Mouse (Mus musculus): Measurements from ENCODE around the gene Adal. TPM values are rescaled to one million over a fixed set of nuclear protein-coding genes. Genes with fewer than 3 reads are reported as not detected.

Gene Adal
- total RNA-seq, 2 experiments from 2014 or later: 17.9 to 22.8 TPM

DNA sequence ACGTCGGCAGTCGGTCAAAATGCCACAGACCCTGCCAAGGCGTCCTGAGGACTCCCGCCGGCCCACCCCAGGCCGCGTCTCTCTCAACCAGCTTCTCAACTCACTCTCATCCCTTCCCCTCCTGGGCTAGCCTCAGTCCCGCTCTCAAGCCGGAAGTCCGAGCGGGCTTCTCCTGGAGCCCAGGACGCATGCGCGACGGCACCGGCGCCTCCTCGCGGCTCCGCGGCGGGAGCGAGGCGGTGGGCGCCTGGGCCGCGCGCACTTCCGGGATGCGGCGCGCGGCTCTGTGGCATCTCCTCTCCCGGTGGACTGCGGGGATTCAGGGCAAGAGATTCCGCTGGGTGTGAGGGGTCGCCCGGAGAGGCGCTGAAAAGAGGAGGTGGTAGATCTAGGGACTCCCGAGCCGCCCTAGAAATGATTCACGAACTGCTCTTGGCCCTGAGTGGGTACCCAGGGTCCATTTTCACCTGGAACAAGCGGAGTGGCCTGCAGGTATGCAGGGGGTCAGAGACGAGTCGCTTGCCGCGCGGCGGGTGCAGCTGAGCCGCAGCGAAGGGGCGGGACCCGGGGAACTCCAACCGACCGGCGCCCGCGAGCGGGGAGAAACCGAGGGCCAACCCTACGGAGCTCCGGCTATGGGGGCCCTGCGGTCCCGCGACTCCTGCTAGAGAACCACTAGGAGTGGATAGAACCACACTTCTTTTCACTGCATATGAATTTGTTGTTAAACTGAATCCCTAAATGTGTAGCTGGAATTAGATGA is 30.9 kb downstream of the Adal start, which contains the start of gene Zscan29:
Zscan29 (minus strand) TSS at position 146 of the 763 bp plus-strand sequence.
- DNase-seq (ENCODE audit: low spot score in 2 of 2): peak; percentile 80 to 91

DNA sequence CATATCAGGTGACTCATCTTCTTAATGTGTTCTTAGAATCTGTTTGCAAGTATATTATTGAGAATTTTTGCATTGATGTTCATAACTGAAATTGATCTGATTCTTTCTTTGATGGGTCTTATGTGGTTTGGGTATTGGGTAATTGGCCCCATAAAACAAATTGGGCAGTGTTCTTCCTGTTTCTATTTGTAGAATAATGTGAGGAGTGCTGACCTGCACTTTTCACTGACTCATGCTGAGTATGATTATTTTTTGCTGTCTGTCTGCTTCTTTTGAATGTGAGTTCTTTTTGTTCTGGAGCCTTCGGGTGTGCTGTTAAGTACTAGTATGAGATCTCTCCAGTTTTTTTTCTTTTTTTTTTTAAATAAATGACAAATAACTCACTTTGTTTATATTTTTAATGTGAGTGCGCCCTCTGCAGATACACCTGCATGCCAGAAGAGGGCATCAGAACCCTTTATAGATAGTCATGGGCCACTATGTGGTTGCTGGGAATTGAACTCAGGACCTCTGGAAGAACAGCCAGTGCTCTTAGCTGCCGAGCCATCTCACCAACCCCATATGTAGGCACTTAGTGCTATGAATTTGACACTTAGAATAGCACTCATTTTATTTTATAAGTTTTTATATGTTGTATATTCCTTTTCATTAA is 38.7 kb downstream of the Adal start:
- DNase-seq (ENCODE audit: low spot score in 2 of 2): no peak

DNA sequence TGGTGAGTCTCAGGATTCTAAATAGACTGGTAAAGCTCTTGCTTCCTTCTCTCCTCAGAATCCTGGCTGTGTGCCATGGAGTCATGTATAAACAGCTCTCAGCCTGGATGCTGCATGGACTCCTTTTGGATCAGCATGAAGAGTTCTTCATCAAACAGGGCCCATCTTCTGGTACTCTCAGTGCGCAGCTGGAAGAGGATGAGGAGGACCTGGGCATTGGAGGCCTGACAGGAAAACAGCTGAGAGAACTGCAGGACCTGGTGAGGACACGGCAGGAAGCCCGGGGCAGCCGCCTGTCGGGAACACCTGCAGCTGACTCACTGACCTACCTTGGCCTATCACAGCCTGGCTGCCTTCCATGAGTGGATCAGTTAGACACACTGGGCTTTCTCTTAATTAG is 43.2 kb downstream of the Adal start:
- no peak for DNase-seq (ENCODE audit: low spot score in 2 of 2)

DNA sequence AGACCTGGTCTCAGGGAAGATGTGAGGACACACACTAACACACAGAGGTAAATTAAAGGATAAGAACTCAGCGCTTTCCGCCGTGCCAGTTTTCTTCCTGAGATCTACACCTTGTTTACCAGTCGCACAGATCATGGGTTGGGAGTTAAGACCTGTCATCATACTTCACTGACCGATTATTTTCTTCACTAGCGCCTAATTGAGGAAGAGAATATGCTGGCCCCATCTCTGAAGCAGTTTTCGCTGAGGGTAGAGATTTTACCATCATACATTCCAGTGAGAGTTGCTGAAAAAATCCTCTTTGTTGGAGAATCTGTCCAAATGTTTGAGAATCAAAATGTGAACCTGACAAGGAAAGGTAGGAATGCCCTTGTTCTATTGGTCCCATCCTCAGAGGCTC is 43.9 kb downstream of the Adal start:
- no peak for DNase-seq (ENCODE audit: low spot score in 2 of 2)

DNA sequence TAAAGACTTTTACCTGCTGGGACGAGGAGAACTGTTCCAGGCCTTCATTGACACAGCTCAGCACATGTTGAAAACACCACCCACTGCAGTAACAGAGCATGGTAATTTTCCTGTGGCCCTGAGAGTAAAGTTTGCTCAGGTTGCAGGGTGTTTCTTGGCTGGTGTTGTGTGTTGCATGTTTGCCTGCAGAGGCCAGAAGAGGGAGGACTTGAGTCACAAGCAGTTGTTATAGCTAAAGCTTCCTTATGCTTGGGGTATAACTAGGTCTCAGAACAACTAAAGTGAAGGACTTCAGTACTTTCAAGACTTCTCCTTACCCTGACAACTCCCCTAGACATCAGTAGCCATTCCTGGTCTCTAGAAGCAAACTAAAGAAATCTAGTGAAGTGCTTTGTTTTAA is 48.3 kb downstream of the Adal start:
- DNase-seq (ENCODE audit: low spot score in 2 of 2): no peak

DNA sequence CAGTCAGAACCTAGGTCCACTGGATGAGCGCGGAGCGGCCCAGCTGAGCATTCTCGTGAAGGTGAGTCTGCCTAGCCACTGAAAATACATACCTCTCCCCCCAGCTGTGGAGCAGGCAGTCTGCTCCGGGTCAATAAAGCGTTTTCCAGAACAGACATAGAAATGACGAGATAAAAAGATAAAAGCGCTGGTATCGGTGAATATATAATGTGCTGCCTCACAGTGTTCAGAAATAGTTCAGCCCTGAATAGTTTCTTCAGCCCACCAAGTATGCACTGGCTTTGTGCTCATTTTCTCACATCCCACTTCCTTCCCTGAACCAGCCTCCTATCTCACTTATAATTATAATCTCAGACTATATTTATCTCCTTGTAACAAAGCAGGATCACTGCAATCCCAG is 55.2 kb downstream of the Adal start:
- DNase-seq (ENCODE audit: low spot score in 2 of 2): no peak

DNA sequence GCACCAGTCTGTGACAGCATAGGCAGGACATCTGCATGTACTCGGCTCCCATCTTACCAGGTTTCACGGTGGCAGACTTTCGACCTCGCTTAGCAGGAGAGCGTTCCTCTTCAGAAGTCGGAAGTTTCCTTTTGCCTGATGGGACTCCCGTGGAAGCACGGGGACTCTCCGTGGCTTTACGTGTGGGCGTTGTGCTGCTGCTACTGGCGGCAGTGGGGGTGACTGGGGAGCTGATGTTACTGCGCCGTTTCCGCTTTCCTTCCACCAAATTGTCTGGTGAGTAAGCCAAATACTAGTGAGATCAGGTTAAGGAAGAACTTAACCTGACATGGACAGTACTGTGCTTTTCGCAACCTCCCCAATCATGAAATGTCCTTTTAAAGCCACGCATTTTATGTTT is 64.0 kb downstream of the Adal start:
- DNase-seq (ENCODE audit: low spot score in 2 of 2): no peak

Other genes with a start within 250 kb of the Adal start
- gene Ubr1, start 169.7 kb upstream of the Adal start, total RNA-seq (2021): 10 to 100 TPM; 40.4 to 42.5 TPM
- gene Tmem62, start 163.4 kb upstream of the Adal start, total RNA-seq (2021): 10 to 100 TPM; 18.3 to 27.4 TPM
- 10 to 100 TPM; 54.0 to 59.6 TPM for gene Ccndbp1, start 132.0 kb upstream of the Adal start, total RNA-seq (2021)
- not detected for gene Epb42, start 103.4 kb upstream of the Adal start, total RNA-seq (2021)
- gene Tgm5, start 54.6 kb upstream of the Adal start, total RNA-seq (2021): not detected
- gene Tgm7, start 30.6 kb upstream of the Adal start, total RNA-seq (2021): under 1 TPM in 1 of 2 experiments, not detected in 1; 0.17 TPM
- 10 to 100 TPM in 1 of 2 experiments, 1 to 10 TPM in 1; 8.0 to 10.4 TPM for gene Lcmt2, start 225 bp downstream of the Adal start, total RNA-seq (2021)
- 10 to 100 TPM; 35.6 to 36.3 TPM for gene Tubgcp4, start 30.2 kb downstream of the Adal start, total RNA-seq (2021)
- gene Zscan29, start 30.7 kb downstream of the Adal start, total RNA-seq (2021): 1 to 10 TPM; 7.0 to 7.1 TPM
- 100 to 1,000 TPM; 140 to 152 TPM for gene Trp53bp1, start 131.0 kb downstream of the Adal start, total RNA-seq (2021)
- gene Map1a, start 149.2 kb downstream of the Adal start, total RNA-seq (2021): 100 to 1,000 TPM; 472 to 505 TPM
- 10 to 100 TPM; 69.1 to 74.4 TPM for gene Ppip5k1, start 215.0 kb downstream of the Adal start, total RNA-seq (2021)
- 100 to 1,000 TPM; 333 to 351 TPM for gene Ckmt1, start 217.3 kb downstream of the Adal start, total RNA-seq (2021)
- gene Strc, start 246.7 kb downstream of the Adal start, total RNA-seq (2021): under 1 TPM; 0.09 to 0.31 TPM